15 mouse cellular contexts compared by ENCODE assay signal in the genomic region with DNA sequence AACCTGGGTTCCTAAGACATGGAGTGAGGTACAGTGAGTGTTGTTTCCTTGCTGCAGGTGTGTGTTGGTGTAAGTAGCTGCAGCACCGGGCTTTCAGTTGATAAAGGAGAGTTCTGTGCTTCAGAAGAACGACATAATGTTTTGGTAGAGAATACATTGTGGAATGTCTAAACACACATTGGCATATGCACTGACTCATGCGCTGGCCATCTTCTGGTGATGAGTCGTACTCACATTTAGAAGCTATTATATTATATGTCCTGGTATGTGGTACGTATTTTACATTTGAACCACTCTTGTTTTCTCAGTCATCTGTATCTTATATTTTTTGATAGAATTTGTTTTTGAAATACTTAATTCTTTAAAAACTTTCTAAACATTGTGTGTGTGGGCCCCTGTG.
"Had no signal": no experiment of that assay in that cellular context is flagged by ENCODE, and none has a peak within 500 bp of the region (broad histone marks: within the 10 kb centered on the region; RNA-seq: fewer than 3 reads in every experiment).

No protein-coding gene starts in this region.

- H3K36me3 ChIP-seq: neural tube, embryonic 15.5 days; stomach, embryonic 15.5 days had no signal

- H3K4me3 ChIP-seq: neural tube, embryonic 15.5 days; stomach, embryonic 15.5 days had no signal

- H3K27me3 ChIP-seq: neural tube, embryonic 15.5 days; stomach, embryonic 15.5 days had no signal

- H3K4me2 ChIP-seq: neural tube, embryonic 15.5 days; stomach, embryonic 15.5 days had no signal

- H3K9me3 ChIP-seq: neural tube, embryonic 15.5 days; stomach, embryonic 15.5 days had no signal

- DNase-seq: retina, postnatal 1 day; right cerebral cortex, adult 18-20 months; right cerebral cortex, postnatal 14 days; right cerebral cortex, postnatal 25 days; right cerebral cortex, postnatal 4 days; spleen, adult 18-20 months; thymus, adult 18-20 months; thymus, adult 2 months; thymus, postnatal 14 days; thymus, postnatal 25 days; thymus, postnatal 36 days; thymus, postnatal 4 days had no signal

- H3K27ac ChIP-seq: neural tube, embryonic 15.5 days; stomach, embryonic 15.5 days; stomach, postnatal 0 days had no signal

- H3K9ac ChIP-seq: neural tube, embryonic 15.5 days; stomach, embryonic 15.5 days had no signal
